Mouse (Mus musculus): Measurements from ENCODE around the gene Slc25a27.

DNA sequence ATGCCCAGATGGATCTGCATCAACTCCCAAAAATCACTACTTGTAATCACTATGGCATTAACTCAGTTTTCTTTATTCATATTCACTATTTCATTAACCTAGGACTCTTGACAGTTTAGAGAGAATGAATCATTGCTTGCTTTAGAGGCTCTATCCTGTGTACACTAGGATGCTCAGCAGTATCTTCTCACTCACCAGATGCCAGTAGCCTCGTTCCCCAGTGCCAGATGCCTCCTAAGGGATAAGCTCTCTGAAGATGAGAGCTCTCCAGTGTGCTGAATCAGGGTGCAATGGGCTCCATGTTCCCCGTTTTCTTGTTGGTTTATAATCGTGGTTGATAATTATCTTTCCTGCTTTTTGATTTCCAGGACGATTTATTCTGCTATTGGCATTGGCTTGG, 68.3 kb downstream of the Slc25a27 start:
- no peak for TF ChIP-seq CTCF (IDR thresholded peaks at IDR 0.05; ENCODE audit: borderline replicate concordance, extremely low read depth, insufficient read depth, insufficient read length)
- TF ChIP-seq POLR2A (IDR thresholded peaks at IDR 0.05; ENCODE audit: borderline replicate concordance, extremely low read depth, insufficient read depth, insufficient read length, poor library complexity, severe bottlenecking) = no peak

Data from brain, embryonic 14.5 days (tissue).